Mouse (Mus musculus) stomach, embryonic 14.5 days (tissue): ENCODE measurements around the gene Opa3. TPM values are rescaled to one million over a fixed set of nuclear protein-coding genes. Genes with fewer than 3 reads are reported as not detected.

Source experiments
- ATAC-seq: fragments of 200-750 bp; cut with Nextera tagmentation; 2 replicates; pipeline ENCODE4 v1.8.0; 2017; ENCODE audit warnings: low read depth, moderate TSS enrichment; ENCODE audit not compliant: insufficient number of reproducible peaks, insufficient read depth, low FRiP score
- H3K27ac ChIP-seq: fragments of 300-500 bp; sonication (generic); 2 replicates; pipeline ENCODE4 v1.5.1; 2014; ENCODE audit warnings: mild to moderate bottlenecking, low read length, moderate library complexity, mixed read lengths
- H3K27me3 ChIP-seq: fragments of 300-500 bp; sonication (generic); 2 replicates; pipeline ENCODE4 v1.6.1; 2014; ENCODE audit warnings: low read length, control low read depth, mixed read lengths; ENCODE audit not compliant: control insufficient read depth, insufficient read depth
- H3K36me3 ChIP-seq: fragments of 300-500 bp; sonication (generic); 2 replicates; pipeline ENCODE4 v1.6.1; 2014; ENCODE audit warnings: mild to moderate bottlenecking, control low read depth, low read length, moderate library complexity, mixed read lengths; ENCODE audit not compliant: control insufficient read depth, insufficient read depth
- H3K4me1 ChIP-seq: fragments of 300-500 bp; sonication (generic); 2 replicates; pipeline ENCODE4 v1.6.1; 2014; ENCODE audit warnings: low read length, control low read depth, mixed read lengths; ENCODE audit not compliant: control insufficient read depth, insufficient read depth
- H3K4me2 ChIP-seq: fragments of 300-500 bp; sonication (generic); replicated peaks from 2 replicates; pipeline ENCODE4 v1.6.1; 2014; ENCODE audit warnings: low read depth, low read length, control low read depth
- H3K4me3 ChIP-seq: fragments of 300-500 bp; sonication (generic); 2 replicates; pipeline ENCODE4 v1.5.1; 2014; ENCODE audit warnings: low read depth, low read length, control low read depth
- H3K9ac ChIP-seq: fragments of 300-500 bp; sonication (generic); replicated peaks from 2 replicates; pipeline ENCODE4 v1.6.1; 2014; ENCODE audit warnings: low read depth, mild to moderate bottlenecking, control low read depth, low read length, moderate library complexity, mixed read lengths
- H3K9me3 ChIP-seq: fragments of 300-500 bp; sonication (generic); 2 replicates; pipeline ENCODE4 v1.6.1; 2016; ENCODE audit warnings: low read depth, low read length, control low read depth; ENCODE audit not compliant: control insufficient read depth
- WGBS: fragments of 180-500 bp; shearing (Covaris S2); extraction: QIAGEN DNeasy Blood & Tissue Kit; methylation state at CpG from one replicate; pipeline ENCODE4 v1.1.7; 2014; 5-methylcytosine and 5-hydroxymethylcytosine counted together
- polyA plus RNA-seq: library from polyadenylated mRNA; unstranded; fragments of >200 nt; fragmentation: Nextera tagmentation; extraction: Ambion mirVana; gene quantifications from 2 replicates; pipeline ENCODE4 v1.2.1, GENCODE M21; 2014

Opa3 gene
- polyA plus RNA-seq, 1 experiment from 2014 or later: 42.9 TPM

- Histone ChIP-seq H3K4me2 (no peak overlapping the region), H3K9me3 (no peaks in the 10 kb centered on the region), H3K4me1 (no peaks in the 10 kb centered on the region), H3K27me3 (no peaks in the 10 kb centered on the region), H3K36me3 (peaks cover 62% of the 10 kb centered on the region), H3K4me3 (no peak overlapping the region), H3K27ac (no peak overlapping the region), H3K9ac (no peak overlapping the region)
- WGBS: 40% methylated on average over 11 of the region's 11 CpGs
- peak; percentile 82; the same call in 1 of the 2 replicates for ATAC-seq
Observed at GRCm38 (mm10) chr7:19257390-19258022, 29.4 kb downstream of the Opa3 start.

- Histone ChIP-seq H3K27me3 (no peaks in the 10 kb centered on the region), H3K27ac (no peak overlapping the region), H3K4me1 (no peaks in the 10 kb centered on the region), H3K4me3 (no peak overlapping the region), H3K4me2 (no peak overlapping the region), H3K9me3 (no peaks in the 10 kb centered on the region), H3K9ac (no peak overlapping the region), H3K36me3 (peaks cover 70% of the 10 kb centered on the region)
- 82% methylated on average over 3 of the region's 3 CpGs for WGBS
- ATAC-seq: no peak
Observed at GRCm38 (mm10) chr7:19258336-19258735, 30.2 kb downstream of the Opa3 start.

GRCm38 (mm10) chr7:19265147-19265546 lies 37.0 kb downstream of the Opa3 start:
- H3K27me3 ChIP-seq: no peaks in the 10 kb centered on the region
- no peak overlapping the region for H3K4me2 ChIP-seq
- ATAC-seq: 0 out of 2 replicates have a peak, but pooled peaks have one; percentile 8
- H3K4me3 ChIP-seq: no peak overlapping the region
- no peaks in the 10 kb centered on the region for H3K9me3 ChIP-seq
- H3K4me1 ChIP-seq: peaks cover 24% of the 10 kb centered on the region; the same call in 1 of the 2 replicates
- H3K36me3 ChIP-seq: peaks cover 58% of the 10 kb centered on the region
- no peak overlapping the region for H3K9ac ChIP-seq
- WGBS: 52% methylated on average over 7 of the region's 7 CpGs
- no peak overlapping the region for H3K27ac ChIP-seq

GRCm38 (mm10) chr7:19265928-19266822 lies 38.0 kb downstream of the Opa3 start:
- 76% methylated on average over 10 of the region's 10 CpGs for WGBS
- Histone ChIP-seq H3K9me3 (no peaks in the 10 kb centered on the region), H3K4me3 (no peak overlapping the region), H3K27me3 (no peaks in the 10 kb centered on the region), H3K4me1 (peaks cover 24% of the 10 kb centered on the region; the same call in 1 of the 2 replicates), H3K27ac (no peak overlapping the region), H3K4me2 (no peak overlapping the region), H3K9ac (no peak overlapping the region), H3K36me3 (peaks cover 48% of the 10 kb centered on the region)
- ATAC-seq: no peak

GRCm38 (mm10) chr7:19267051-19267450 lies 38.9 kb downstream of the Opa3 start:
- no peak for ATAC-seq
- no peak overlapping the region for H3K9ac ChIP-seq
- H3K4me2 ChIP-seq: no peak overlapping the region
- peaks cover 24% of the 10 kb centered on the region; the same call in 1 of the 2 replicates for H3K4me1 ChIP-seq
- no peaks in the 10 kb centered on the region for H3K9me3 ChIP-seq
- H3K4me3 ChIP-seq: no peak overlapping the region
- WGBS: 62% methylated on average over 10 of the region's 10 CpGs
- H3K27ac ChIP-seq: no peak overlapping the region
- H3K27me3 ChIP-seq: no peaks in the 10 kb centered on the region
- H3K36me3 ChIP-seq: peaks cover 40% of the 10 kb centered on the region

GRCm38 (mm10) chr7:19268993-19269681 lies 41.0 kb downstream of the Opa3 start:
- peak; percentile 14; the same call in 1 of the 2 replicates for ATAC-seq
- no peaks in the 10 kb centered on the region for H3K9me3 ChIP-seq
- no peaks in the 10 kb centered on the region for H3K27me3 ChIP-seq
- H3K4me1 ChIP-seq: peaks cover 24% of the 10 kb centered on the region; the same call in 1 of the 2 replicates
- WGBS: 21% methylated on average over 10 of the region's 10 CpGs
- H3K36me3 ChIP-seq: peaks cover 22% of the 10 kb centered on the region
- peak overlapping the region; percentile 92 for H3K4me3 ChIP-seq
- peak overlapping the region; percentile 91 for H3K9ac ChIP-seq
- peak overlapping the region; percentile 98 for H3K4me2 ChIP-seq
- peak overlapping the region; percentile 98 for H3K27ac ChIP-seq

GRCm38 (mm10) chr7:19269721-19270441 lies 41.7 kb downstream of the Opa3 start:
- H3K27ac ChIP-seq: peak overlapping the region; percentile 98
- WGBS: under 1% methylated on average over 18 of the region's 19 CpGs

More at GRCm38 (mm10) chr7:19269721-19270441, 41.7 kb downstream of the Opa3 start:
- H3K9ac ChIP-seq: peak overlapping the region; percentile 91
- H3K9me3 ChIP-seq: no peaks in the 10 kb centered on the region
- peak overlapping the region; percentile 98 for H3K4me2 ChIP-seq
- H3K27me3 ChIP-seq: no peaks in the 10 kb centered on the region
- H3K36me3 ChIP-seq: peaks cover 14% of the 10 kb centered on the region
- H3K4me3 ChIP-seq: peak overlapping the region; percentile 92
- peaks cover 24% of the 10 kb centered on the region; the same call in 1 of the 2 replicates for H3K4me1 ChIP-seq
- ATAC-seq: peak; percentile 47; the same call in 1 of the 2 replicates
